Mouse (Mus musculus): ENCODE data around the gene Gpr160. TPM values are rescaled to one million over a fixed set of nuclear protein-coding genes. Genes with fewer than 3 reads are reported as not detected.
"Not testable (repeated sequence)": the region's sequence is repeated elsewhere in the genome, so short reads cannot be mapped to it uniquely, and the experiment has no call there.

The Gpr160 gene
- polyA plus RNA-seq (2016; fragmentation: Nextera tagmentation; extraction: Ambion mirVana), result 2.1 and 3.2 TPM in 2 replicates

DNA sequence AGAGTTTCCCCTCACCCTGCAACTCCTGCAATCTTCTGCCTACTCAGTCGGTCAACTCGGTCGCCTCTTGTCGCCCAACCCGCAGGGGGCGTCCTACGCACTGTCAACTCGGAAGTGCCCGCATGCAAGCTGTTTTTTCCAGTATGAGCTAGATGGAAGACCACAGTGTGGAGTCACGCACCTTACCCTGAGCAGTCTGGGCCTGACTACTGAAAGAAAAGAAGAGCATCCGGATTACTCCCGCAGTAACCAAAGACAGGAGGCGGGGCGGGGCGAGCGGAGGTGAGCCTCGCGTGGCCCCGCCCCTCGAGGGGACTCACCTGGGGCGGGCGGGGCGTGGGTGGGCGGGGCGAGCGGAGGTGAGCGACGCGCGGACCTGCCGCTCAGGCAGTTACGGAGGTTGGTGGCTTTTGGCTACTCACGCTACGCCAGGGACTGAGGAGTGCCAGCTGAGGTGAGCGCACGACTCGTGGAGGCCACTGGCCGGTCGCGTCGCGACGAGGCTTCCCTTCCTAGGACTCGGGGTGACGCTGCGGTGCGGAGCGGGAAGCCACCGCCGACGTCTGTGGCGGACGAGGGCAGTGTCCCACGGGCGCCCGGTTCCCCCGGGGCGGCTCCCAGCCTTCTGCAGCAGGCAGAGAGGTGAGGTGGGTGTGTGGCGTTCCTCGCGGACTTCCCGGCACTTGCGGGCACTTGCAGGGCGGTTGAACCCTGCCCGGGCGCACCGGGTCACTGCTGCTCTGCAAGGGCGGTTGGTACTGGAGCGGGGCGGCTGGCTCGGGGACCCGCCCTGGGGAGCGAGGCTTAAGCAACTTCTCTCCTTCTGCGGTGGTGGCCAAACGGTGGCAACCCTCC is at the start of gene Gpr160:
Gene Gpr160 (plus strand): TSS at position 347 of the 855 bp plus-strand sequence.
- Histone ChIP-seq H3K36me3 (no peaks in the 10 kb centered on the region), H3K9me3 (no peaks in the 10 kb centered on the region), H3K4me2 (replicated peaks) (peak within 1 kb of the TSS; percentile 99), H3K9ac (peak within 1 kb of the TSS; percentile 56), H3K4me1 (peaks cover 8% of the 10 kb centered on the region), H3K27me3 (peaks cover 23% of the 10 kb centered on the region), H3K4me3 (peak within 1 kb of the TSS; percentile 61), H3K27ac (no peak within 1 kb of the TSS)
- under 1% methylated on average over 75 of the region's 75 CpGs for WGBS
- ATAC-seq (ENCODE audit: insufficient number of reproducible peaks, insufficient read depth, low FRiP score, low TSS enrichment), result peak; percentile 74

DNA sequence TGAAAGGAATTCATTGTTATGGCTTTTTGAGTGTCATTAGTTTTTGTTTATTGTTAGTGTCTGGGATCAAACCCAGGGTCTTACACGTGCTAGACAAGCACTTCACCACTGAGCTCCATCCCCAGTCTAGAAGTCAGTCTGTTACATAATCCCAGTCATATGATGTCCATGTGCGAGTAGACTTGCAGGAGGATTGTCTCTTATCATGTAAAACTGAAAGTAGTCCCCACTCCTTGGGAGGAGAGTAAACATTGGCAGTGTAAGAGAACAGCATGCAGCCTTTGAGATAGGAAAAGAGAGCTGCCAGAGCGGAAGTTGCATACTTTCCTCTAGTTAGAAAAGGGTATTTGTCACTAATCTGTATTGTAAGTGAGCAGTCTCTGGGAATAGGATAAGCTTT is 42.9 kb upstream of the Gpr160 start:
- Histone ChIP-seq H3K27me3 (no peaks in the 10 kb centered on the region), H3K36me3 (peaks cover 48% of the 10 kb centered on the region), H3K9ac (no peak overlapping the region), H3K4me3 (no peak overlapping the region), H3K9me3 (no peaks in the 10 kb centered on the region), H3K4me2 (replicated peaks) (no peak overlapping the region), H3K27ac (no peak overlapping the region), H3K4me1 (no peaks in the 10 kb centered on the region)
- no peak for ATAC-seq (ENCODE audit: insufficient number of reproducible peaks, insufficient read depth, low FRiP score, low TSS enrichment)
- 83% methylated on average over 3 of the region's 3 CpGs for WGBS

DNA sequence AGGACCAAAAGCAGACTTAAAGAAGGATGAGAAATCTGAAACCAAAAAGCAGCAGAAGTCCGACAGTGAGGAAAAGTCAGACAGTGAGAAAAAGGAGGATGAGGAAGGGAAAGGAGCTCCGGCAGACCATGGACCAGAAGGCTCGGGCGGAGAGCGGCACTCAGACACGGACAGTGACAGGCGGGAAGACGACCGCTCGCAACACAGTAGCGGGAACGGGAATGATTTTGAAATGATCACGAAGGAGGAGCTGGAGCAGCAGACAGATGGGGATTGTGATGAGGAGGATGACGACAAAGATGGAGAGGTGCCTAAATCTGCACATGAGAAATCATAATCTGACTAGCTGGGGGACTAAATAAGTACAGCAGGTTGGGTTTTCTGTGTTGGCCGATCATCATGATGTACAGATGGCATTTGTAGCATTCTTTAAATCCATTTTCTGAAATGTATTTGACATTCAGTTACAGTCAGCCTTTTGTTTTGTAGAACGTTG is 37.1 kb upstream of the Gpr160 start:
- Histone ChIP-seq H3K9me3 (no peaks in the 10 kb centered on the region), H3K4me1 (no peaks in the 10 kb centered on the region), H3K27me3 (no peaks in the 10 kb centered on the region), H3K27ac (no peak overlapping the region), H3K9ac (no peak overlapping the region), H3K36me3 (peaks cover 57% of the 10 kb centered on the region), H3K4me2 (replicated peaks) (no peak overlapping the region), H3K4me3 (no peak overlapping the region)
- ATAC-seq (ENCODE audit: insufficient number of reproducible peaks, insufficient read depth, low FRiP score, low TSS enrichment), result no peak
- 93% methylated on average over 16 of the region's 16 CpGs for WGBS

DNA sequence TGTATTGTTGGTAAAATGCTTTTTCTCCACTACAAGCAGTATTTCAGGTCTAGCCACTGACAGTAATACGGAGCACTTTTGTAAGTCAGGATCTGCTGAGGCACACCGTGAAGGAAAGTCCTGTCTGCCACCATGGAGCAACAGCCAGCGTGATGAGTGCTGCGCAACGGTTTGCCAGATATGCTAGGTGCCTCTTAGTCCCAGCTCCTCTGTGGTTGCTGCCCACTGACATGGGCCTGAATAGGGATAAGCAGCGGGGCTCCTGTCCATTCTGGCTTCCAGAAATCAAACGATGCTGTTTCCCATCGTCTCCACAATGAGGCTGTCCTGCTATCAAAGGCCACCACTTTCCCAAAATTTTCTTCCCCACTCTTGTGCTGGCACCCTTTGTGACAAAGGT is 33.6 kb upstream of the Gpr160 start:
- Histone ChIP-seq H3K4me1 (no peaks in the 10 kb centered on the region), H3K9ac (no peak overlapping the region), H3K27ac (no peak overlapping the region), H3K4me3 (no peak overlapping the region), H3K9me3 (no peaks in the 10 kb centered on the region), H3K27me3 (no peaks in the 10 kb centered on the region), H3K4me2 (replicated peaks) (no peak overlapping the region), H3K36me3 (peaks cover 42% of the 10 kb centered on the region)
- no peak for ATAC-seq (ENCODE audit: insufficient number of reproducible peaks, insufficient read depth, low FRiP score, low TSS enrichment)
- WGBS, result 91% methylated on average over 8 of the region's 8 CpGs

DNA sequence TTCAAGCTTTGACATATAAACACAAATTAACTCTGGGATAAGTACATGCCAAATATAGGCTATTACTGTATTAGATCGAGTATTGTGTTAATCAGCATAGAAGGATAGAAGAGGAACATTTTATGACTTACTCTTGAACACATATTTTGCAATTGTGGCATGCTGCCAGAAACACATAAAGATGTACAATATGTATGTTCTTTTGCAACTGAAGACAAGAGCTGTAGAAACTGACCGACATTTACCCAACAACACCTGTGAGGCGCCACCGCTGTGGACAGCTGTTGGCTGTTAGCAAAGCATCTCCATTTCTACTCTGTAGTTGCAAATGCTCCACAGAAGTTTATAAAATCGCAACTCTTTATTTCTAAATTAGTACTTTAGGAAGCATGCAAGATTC is 29.7 kb upstream of the Gpr160 start:
- Histone ChIP-seq H3K4me2 (replicated peaks) (no peak overlapping the region), H3K9ac (no peak overlapping the region), H3K27me3 (no peaks in the 10 kb centered on the region), H3K27ac (no peak overlapping the region), H3K4me1 (no peaks in the 10 kb centered on the region), H3K9me3 (no peaks in the 10 kb centered on the region), H3K36me3 (peaks cover 14% of the 10 kb centered on the region; the same call in 1 of the 2 replicates), H3K4me3 (no peak overlapping the region)
- ATAC-seq (ENCODE audit: insufficient number of reproducible peaks, insufficient read depth, low FRiP score, low TSS enrichment), result no peak
- 96% methylated on average over 5 of the region's 5 CpGs for WGBS

DNA sequence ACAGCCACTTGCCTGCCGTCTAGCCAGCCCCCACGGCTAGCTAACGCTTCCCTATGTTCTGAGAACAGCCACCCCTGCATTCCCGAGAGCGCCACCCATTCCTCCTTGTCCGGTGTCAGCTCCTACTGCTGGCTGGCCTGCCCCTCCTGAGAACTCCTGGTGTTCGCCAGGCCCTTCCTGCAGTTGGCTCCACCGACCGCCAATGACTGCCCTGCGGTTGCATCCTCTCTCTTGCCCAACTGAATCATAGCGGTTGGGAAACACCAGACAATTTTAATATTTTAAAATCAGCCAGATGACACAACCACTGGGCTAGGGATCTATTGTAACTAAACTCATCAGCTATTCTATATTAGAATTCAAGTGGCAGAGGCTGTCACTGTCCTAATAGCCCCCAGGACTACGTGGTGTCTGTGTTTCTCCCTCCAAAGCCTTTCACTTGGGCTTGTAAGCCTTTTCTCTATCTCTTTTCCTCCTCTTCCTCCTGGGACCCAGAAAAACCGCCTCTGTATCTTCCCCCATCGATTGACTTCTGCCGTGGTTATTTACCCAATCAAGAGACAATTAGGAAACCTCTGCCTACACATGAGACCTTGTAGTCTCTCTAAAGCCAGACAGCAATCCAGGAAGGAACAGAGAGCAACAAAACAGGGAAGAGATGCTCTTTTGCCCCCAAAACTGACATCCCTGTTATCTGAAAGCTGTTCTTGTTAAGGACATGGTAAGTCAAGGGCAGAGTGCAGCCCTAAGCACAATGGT is 23.7 kb upstream of the Gpr160 start:
- 77% methylated on average over 15 of the region's 15 CpGs for WGBS
- no peak for ATAC-seq (ENCODE audit: insufficient number of reproducible peaks, insufficient read depth, low FRiP score, low TSS enrichment)

DNA sequence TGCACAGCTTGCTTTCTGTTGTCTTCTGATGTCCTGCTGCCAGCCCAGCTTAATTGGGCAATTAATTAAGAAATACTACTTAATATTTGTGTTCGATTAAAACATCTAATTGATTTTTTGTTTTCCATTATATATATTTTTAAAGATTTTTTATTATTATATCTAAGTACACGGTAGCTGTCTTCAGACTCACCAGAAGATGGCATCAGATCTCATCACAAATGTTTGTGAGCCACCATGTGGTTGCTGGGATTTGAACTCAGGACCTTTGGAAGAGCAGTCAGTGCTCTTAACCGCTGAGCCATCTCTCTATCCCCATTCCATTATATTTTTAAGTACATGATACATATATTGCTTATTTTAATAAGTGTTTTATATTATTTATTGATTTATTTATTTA is 22.5 kb upstream of the Gpr160 start:
- 87% methylated on average over 3 of the region's 3 CpGs for WGBS
- H3K27ac ChIP-seq, result no peak overlapping the region

More for the DNA sequence above, 23.7 kb upstream of the Gpr160 start:
- Histone ChIP-seq H3K9ac (no peak overlapping the region), H3K27me3 (no peaks in the 10 kb centered on the region), H3K4me2 (replicated peaks) (no peak overlapping the region), H3K4me1 (no peaks in the 10 kb centered on the region), H3K4me3 (no peak overlapping the region), H3K36me3 (no peaks in the 10 kb centered on the region), H3K27ac (no peak overlapping the region), H3K9me3 (no peaks in the 10 kb centered on the region)

DNA sequence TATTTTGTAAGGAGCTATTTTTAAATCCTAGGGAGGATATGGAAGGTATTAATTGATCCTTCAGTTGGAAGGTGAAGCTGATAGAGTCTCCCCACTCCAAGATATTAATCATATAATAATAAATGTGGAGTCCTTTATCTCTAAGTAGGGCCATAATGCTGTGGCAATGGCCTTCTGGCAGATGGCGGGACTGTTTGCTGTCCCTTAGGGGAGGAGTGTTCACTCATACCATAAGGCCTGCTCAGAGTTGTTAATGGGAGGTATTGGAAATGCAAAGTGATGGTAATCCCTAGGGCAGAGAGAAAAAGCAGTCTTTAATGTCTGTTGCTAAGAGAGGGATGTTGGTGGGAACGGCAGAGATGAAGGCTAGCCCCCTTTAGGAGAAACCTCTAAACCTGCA is 10.0 kb upstream of the Gpr160 start:
- Histone ChIP-seq H3K9ac (no peak overlapping the region), H3K4me3 (no peak overlapping the region), H3K4me1 (no peaks in the 10 kb centered on the region), H3K27ac (no peak overlapping the region), H3K9me3 (no peaks in the 10 kb centered on the region), H3K27me3 (no peaks in the 10 kb centered on the region), H3K4me2 (replicated peaks) (no peak overlapping the region), H3K36me3 (no peaks in the 10 kb centered on the region)
- WGBS, result 77% methylated on average over 2 of the region's 2 CpGs
- no peak for ATAC-seq (ENCODE audit: insufficient number of reproducible peaks, insufficient read depth, low FRiP score, low TSS enrichment)

More for the DNA sequence above, 22.5 kb upstream of the Gpr160 start:
- Histone ChIP-seq H3K9ac (no peak overlapping the region), H3K27me3 (no peaks in the 10 kb centered on the region), H3K4me1 (no peaks in the 10 kb centered on the region), H3K9me3 (no peaks in the 10 kb centered on the region), H3K36me3 (no peaks in the 10 kb centered on the region), H3K4me2 (replicated peaks) (no peak overlapping the region), H3K4me3 (no peak overlapping the region)
- ATAC-seq (ENCODE audit: insufficient number of reproducible peaks, insufficient read depth, low FRiP score, low TSS enrichment), result no peak

DNA sequence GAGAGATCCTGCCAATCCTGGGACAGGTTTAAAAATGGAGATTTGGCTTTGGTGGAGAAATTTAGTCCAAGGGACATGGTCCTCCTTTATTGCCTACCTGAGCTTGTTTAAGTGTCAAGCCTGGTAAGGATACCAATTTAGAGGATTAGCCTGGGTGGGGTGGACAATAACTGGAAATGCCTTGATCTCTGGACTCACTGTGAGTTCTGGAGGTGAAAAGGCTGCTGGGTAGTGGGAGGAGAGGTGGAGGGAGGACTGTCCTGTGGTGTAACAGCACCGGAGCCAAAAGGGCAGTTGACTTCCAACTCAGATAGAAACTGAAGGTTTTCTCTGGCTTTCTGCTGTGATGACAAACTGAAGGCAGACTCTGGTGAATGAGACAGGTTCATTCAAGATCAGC is 8.3 kb upstream of the Gpr160 start:
- Histone ChIP-seq H3K4me1 (no peaks in the 10 kb centered on the region; the same call in 1 of the 2 replicates), H3K36me3 (no peaks in the 10 kb centered on the region), H3K4me3 (no peak overlapping the region), H3K27me3 (no peaks in the 10 kb centered on the region), H3K27ac (no peak overlapping the region), H3K9ac (no peak overlapping the region), H3K4me2 (replicated peaks) (no peak overlapping the region), H3K9me3 (no peaks in the 10 kb centered on the region)
- WGBS, result 73% methylated on average over 1 of the region's 1 CpGs
- ATAC-seq (ENCODE audit: insufficient number of reproducible peaks, insufficient read depth, low FRiP score, low TSS enrichment), result no peak

DNA sequence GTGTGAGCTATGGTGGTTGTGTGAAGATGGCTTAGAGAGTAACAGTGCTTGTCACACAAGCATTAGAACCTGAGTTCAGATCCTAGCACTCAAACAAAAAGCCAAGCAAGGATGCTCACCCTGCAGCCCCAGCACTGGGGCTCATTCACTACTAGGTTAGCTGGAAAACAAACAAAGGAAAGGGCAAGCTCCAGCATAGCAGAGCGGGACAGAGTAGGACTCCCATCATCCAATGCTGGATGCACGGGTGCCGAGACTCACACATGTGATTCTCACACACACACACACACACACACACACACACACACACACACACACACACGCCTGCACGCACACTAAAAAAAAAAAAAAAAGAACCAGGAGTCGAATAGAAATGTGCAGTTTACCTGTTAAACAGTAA is 4.3 kb upstream of the Gpr160 start:
- 73% methylated on average over 6 of the region's 6 CpGs for WGBS

DNA sequence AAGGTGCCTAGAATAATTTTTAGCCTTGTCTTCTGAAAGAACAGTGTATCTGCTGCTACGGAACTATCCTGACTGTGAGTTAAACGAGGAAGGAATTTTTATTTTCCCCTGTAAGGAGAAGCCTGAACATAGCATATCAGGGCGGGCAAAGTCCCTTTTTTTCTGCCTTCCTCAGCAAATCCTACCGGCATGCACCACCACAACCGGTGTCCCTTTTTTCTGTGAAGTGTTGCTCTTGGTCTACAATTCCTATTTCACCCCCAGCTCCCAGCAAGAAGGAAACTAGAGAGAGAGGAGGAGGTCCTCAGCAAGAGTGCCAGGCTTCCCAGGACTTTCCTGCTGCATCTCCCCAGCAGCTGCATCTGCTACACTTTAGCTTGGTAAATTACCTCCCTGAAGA is 2.2 kb upstream of the Gpr160 start:
- H3K4me3 ChIP-seq, result no peak overlapping the region
- H3K4me2 ChIP-seq (replicated peaks), result no peak overlapping the region
- no peak for ATAC-seq (ENCODE audit: insufficient number of reproducible peaks, insufficient read depth, low FRiP score, low TSS enrichment)
- peaks cover 23% of the 10 kb centered on the region for H3K27me3 ChIP-seq
- no peaks in the 10 kb centered on the region for H3K9me3 ChIP-seq
- 90% methylated on average over 5 of the region's 5 CpGs for WGBS
- H3K36me3 ChIP-seq, result no peaks in the 10 kb centered on the region
- no peak overlapping the region for H3K27ac ChIP-seq
- no peak overlapping the region for H3K9ac ChIP-seq
- H3K4me1 ChIP-seq, result peaks cover 8% of the 10 kb centered on the region

More for the DNA sequence above, 4.3 kb upstream of the Gpr160 start:
- no peaks in the 10 kb centered on the region for H3K9me3 ChIP-seq
- no peak overlapping the region for H3K4me3 ChIP-seq
- no peak for ATAC-seq (ENCODE audit: insufficient number of reproducible peaks, insufficient read depth, low FRiP score, low TSS enrichment)
- no peak overlapping the region for H3K4me2 ChIP-seq (replicated peaks)
- peaks cover 16% of the 10 kb centered on the region for H3K27me3 ChIP-seq
- no peak overlapping the region for H3K27ac ChIP-seq
- H3K9ac ChIP-seq, result no peak overlapping the region
- peaks cover 8% of the 10 kb centered on the region for H3K4me1 ChIP-seq
- no peaks in the 10 kb centered on the region for H3K36me3 ChIP-seq

DNA sequence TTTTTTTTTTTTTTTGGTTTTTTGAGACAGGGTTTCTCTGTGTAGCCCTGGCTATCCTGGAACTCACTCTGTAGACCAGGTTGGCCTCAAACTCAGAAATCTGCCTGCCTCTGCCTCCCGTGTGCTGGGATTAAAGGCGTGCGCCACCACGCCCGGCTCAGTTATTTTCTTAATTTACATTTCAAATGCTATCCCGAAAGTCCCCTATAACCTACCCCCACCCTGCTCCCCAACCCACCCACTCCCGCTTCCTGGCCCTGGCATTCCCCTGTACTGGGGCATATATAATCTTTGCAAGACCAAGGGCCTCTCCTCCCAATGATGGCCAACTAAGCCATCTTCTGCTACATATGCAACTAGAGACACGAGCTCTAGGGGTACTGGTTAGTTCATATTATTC is 3.8 kb downstream of the Gpr160 start:
- peaks cover 23% of the 10 kb centered on the region for H3K27me3 ChIP-seq
- H3K9ac ChIP-seq; H3K27ac ChIP-seq; H3K4me2 ChIP-seq (replicated peaks); H3K9me3 ChIP-seq; H3K36me3 ChIP-seq; ATAC-seq (ENCODE audit: insufficient number of reproducible peaks, insufficient read depth, low FRiP score, low TSS enrichment); H3K4me1 ChIP-seq; H3K4me3 ChIP-seq: not testable (repeated sequence)
- 95% methylated on average over 8 of the region's 8 CpGs for WGBS

Data from embryonic facial prominence, embryonic 12.5 days (tissue).